Mouse (Mus musculus): ENCODE measurements at regions not wholly inside any gene's neighbourhood (a gene's known extent, or its start where the extent isn't known, plus 50 kb on each side); places are given as distances from the start of the nearest gene placed in this dataset.
A peak's percentile ranks its signal among the peaks of the same experiment; 100 is the strongest.
"Not testable (repeated sequence)": the region's sequence is repeated elsewhere in the genome, so short reads cannot be mapped to it uniquely, and the experiment has no call there.

DNA sequence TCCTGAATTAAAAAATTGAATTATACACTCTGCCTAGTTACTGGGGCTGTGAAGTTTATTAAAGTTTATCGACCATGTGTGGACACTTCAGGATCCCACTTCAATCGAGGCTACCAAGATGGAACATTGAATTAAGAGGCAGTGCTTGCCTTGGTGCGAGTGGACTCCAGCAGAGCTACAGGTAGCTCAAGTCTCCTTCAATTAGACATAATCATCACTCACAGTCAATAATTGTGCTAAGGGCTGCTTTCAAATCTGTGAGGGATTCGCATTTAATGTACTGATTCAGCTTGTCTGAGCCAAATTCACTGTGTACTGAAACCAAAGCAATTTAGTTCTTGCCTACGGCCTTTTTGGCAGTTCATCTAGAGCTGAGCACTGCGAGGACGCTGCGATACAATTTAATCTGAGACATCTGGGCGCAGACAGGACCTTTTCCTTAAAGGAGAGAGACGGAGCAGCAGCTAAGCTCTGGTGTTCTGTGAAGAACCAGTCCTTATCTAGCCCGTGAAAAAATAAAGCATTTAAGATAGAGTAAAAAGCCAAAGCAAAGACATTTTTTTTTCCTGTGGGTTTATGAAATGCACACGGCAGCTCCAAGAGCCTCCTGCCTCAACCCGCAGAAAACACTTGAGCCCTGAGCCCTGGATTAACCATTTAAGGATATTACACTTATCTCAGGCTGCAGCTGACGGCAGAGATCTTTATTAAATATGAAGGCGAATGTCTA is 220.8 kb upstream of the Irx1 start:
- DNase-seq, result no peak

GRCm38 (mm10) chr13:72184846-72185118 is 221.3 kb upstream of the Irx1 start:
- DNase-seq, result no peak

GRCm38 (mm10) chr13:72195881-72196280 is 232.4 kb upstream of the Irx1 start:
- DNase-seq, result no peak

- DNase-seq, result peak; percentile 41
Measured at GRCm38 (mm10) chr13:72198341-72199105, 235.0 kb upstream of the Irx1 start.

DNA sequence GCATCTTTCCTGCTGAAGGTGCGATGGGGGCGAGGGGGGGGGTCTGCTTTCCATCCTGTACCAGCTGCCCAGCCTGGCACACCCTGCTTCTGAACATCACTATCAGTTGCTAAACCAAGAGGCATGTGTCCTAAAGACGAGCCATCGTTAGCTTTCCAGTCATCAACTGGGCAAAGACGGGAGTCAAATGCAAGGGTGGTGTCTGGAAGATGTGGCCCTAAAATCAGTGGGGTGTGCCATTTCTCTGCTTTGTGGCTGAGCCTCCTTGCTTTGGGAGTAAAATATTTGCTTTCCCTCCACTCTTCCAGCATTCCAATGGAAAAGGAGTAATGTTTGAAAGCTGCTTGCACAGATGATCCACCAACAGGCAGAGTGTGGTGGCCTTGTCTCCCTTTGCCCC is 246.0 kb upstream of the Irx1 start:
- DNase-seq, result no peak

- no peak for DNase-seq
Measured at GRCm38 (mm10) chr13:72209946-72210456, 246.5 kb upstream of the Irx1 start.

GRCm38 (mm10) chr13:72210474-72211309 is 247.2 kb upstream of the Irx1 start:
- DNase-seq, result peak; percentile 46

DNA sequence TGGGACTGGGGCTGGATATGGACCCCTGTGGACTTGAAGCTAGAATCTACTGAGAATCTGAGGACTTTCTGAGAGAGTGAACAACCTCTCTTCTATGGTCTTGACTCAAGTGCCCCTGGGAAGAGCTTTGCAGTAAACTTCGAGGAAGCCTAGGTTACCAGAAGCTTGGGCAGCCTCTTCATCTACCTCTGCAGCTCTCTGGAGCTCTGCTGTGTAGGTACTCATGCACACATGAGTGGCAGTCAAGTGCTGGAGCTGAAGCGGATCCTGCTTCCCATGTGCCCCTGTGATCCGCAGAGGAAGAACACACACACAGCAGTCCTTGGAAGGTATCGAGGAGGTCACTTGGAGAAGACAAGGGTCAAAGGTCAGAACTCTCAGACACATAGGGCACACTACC is 248.2 kb upstream of the Irx1 start:
- DNase-seq, result no peak

DNA sequence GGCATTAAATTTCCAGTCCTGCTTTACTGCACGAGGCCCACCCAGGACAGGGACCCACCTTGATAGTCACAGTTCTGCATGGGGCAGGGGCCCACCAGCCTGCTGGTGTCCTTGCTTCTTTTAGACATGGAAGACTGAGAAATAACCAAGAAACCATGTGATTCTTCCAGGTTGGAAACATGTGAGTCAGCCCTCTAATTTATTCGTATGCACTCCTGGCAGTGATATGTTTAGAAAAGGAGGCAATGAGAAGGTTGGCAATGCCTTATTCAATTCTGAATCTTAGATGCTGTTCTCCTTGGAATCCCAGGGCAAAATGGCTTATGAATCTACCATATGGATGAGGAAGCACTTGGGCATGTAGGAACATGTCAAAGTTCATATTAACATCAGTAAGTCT is 249.2 kb upstream of the Irx1 start:
- DNase-seq, result peak; percentile 8

GRCm38 (mm10) chr13:72219329-72219728 is 255.8 kb upstream of the Irx1 start:
- DNase-seq, result no peak

GRCm38 (mm10) chr13:72227102-72227501 is 263.6 kb upstream of the Irx1 start:
- DNase-seq, result no peak

DNA sequence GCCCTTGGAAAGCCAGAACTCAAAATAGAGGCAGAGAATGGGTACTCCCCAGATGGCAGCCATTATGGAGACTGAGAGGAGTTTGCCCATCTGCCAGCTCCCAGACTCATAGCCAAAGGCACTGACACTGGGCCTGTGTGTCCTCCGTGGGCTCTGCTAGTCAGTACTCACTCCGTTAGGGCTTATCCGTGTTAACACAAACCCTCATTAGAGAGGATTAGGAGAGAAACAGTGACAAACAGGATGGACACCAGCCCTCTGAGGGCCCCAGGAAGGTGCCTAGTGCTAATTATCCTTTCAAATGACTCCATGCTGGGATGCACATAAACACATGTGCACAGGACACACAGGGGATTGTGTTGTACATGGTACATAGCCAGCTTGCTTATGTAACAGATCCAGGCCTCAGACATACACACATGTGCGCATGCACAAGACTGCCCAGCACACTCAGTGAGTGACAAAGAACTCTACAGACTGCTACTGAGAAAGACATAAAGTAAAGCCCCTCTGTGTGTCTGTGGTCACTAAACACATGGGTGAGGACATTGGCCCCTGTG is 267.6 kb upstream of the Irx1 start:
- DNase-seq, result no peak

DNA sequence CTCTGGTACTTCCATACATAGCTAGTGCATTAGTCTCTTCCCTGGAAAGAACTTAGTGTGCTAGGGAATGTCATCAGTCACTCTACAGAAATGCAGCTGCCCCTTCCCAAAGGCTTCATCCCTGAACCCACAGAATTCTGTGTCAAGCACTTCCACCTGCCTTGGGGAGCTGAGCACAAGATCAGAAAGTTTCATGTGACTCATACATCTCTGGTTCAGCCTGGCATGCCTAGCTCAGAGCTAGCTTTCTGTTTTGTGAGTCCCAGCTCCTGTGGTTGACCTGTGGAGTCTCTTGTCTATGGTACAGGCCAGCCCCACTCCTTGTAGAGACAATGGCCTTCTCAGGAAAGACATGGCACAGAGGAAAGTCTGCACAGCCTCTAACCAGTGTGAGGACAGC is 268.6 kb upstream of the Irx1 start:
- no peak for DNase-seq

- no peak for DNase-seq
Measured at GRCm38 (mm10) chr13:72241919-72242318, 278.4 kb upstream of the Irx1 start.

DNA sequence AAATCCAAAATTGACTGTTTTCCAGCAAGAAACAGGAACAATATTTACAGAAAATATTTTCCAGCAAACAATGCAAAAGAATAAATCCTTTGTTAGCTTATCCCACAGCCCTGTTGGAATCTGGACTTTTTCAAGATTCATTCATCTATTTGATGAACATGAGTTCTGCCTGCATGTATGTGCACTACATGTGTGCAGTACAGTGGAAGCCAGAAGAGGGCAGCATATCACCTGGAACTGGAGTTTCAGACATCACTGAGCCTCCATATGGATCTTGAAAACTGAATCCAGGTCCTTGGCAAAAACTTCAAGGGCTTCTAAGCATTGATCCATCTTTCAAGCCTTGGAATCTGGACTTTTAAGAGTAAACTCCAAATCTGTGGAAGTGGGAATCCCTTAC is 286.9 kb upstream of the Irx1 start:
- DNase-seq, result no peak

GRCm38 (mm10) chr13:72253242-72253641 is 289.7 kb upstream of the Irx1 start:
- DNase-seq, result not testable (repeated sequence)

DNA sequence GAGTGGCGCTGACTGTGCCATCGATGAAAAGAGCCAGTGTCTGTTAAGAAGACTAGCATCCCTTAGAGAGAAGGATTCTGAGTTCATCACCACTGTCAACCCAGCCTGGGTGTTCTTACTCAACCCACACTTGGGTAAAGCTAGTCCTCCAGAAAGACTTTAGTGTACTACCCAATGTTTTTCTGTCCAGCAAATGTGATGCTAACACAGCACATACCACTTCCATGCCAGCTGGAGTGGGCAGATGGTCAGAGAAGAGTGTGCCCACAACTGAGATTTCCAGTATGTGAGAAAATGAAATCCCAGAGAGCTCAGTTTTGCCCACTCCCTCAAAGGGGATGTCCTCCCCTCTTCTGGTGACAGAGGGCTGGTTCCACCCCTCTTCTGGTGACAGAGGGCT is 295.3 kb upstream of the Irx1 start:
- no peak for DNase-seq

DNA sequence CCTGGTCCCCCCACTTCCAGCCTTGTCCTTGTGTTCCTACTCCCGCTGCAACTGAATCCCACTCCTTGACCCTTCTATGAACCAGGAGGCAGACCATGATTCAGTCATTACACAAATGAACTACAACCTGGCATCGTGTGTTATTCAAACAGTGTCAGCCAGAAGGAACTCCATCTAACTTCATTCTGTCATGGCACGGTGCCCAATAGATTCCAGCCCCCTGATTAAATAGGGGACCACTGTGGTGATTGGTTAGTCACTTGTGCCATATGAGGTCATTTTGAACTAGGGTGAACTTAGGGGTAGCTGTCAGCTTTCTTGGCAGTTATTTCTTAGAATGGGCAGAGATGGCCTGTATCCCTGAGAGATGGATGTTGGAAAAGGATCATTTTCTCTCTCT is 300.9 kb upstream of the Irx1 start:
- no peak for DNase-seq

DNA sequence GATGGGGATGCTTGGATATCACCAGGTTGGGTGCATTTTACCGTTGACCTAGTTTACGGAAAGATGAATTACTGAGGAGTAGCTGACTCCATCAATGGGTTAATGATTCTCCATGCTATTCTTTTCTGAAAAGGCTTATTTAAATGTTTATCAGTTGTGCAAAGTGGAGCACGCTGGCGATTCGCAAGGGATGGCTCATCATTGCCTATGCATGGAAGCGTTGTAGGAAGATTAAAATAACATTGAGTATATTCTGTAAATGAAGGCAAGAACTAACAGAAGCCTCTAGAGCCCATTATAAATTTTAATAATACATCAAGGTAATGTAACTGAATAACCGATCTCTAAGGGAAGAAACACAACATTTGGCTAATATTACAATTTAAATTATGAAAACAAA is 301.6 kb upstream of the Irx1 start:
- no peak for DNase-seq

DNA sequence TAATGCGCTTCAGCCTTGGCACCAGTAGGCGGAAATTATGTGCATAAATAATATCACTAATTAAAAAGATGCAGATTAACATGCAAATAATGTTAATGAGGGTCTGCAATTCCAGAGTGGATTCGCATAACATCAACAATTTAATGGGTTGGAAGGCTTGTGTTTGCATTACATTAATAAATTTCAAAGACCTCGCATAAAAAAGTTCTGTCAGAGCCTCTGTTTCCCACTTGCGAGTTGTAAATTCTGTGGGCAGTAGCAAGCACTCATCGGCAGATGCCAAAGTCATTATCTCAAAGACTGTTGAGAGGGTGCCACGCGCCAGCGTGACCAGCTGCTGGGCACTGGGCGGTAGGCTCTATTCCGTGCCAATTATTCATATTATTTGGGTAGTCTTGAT is 302.1 kb upstream of the Irx1 start:
- DNase-seq, result no peak

DNA sequence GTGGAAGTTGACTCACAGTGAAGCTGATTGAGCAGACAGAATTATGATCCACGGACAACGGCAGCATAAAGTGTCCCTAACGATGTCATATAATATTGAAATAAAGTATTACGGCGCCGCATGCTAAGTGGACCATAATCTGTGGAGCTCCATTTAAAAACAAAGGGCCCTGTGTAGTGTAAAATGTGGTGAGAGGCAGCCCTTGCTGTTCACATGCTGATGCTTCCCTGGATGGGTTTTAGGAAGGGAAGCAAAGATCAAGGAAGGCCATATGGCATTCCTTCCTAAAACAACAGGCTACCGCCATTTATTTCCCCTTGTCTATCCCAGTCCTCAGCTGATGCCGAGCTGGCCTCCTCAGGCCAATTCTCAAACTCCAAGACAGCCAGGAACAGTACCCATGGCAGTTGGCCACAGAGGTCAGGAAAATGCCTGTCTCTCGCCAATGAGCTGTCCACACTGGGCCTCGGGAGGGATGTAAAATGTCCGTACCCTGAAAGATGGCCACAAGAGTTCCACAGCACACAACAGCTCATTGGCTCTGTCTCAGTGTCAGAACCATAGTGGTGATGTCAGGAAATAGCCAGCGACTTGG is 302.7 kb upstream of the Irx1 start:
- DNase-seq, result no peak

GRCm38 (mm10) chr13:72280343-72280742 is 316.8 kb upstream of the Irx1 start:
- no peak for DNase-seq

DNA sequence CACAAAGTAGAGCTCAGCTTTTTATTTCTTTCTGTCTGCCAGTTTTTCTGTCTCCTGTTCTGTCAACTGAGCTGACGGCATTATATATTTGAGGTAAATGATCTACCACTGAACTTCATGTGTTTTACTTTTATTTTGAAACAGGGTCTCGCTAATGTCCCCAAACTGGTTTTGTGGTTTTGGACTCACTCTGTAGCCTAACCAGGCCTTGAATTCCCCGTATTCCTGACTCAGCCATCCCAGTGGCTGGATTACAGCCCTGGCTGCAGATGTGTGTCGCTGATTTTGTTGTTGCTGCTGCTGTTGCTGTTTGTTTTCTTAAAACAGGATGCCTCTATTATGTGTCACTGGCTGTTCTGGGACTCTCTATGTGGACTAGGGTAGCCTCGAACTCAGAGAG is 317.3 kb upstream of the Irx1 start:
- no peak for DNase-seq

Data from right cerebral cortex, adult 18-20 months (tissue).